Mouse (Mus musculus) T-helper 17 cell (primary cell): ENCODE results near the gene Sh3pxd2b.

Experiments used
- in situ Hi-C, 2 experiments: fragments of 300-600 bp; cut with MboI, MseI; formaldehyde crosslinking; loops; 1 replicate in 1 of 2; 2 replicates in 1 of 2; pipeline ENCODE4 v1.15.1; 2025; ENCODE audit warnings: high pct_unique_total_duplicates in 2 of 2

Sh3pxd2b gene

GRCm38 (mm10) chr11:32340476-32341473 lies 6.8 kb upstream of the Sh3pxd2b start:
- in situ Hi-C loops: no loop called here

DNA sequence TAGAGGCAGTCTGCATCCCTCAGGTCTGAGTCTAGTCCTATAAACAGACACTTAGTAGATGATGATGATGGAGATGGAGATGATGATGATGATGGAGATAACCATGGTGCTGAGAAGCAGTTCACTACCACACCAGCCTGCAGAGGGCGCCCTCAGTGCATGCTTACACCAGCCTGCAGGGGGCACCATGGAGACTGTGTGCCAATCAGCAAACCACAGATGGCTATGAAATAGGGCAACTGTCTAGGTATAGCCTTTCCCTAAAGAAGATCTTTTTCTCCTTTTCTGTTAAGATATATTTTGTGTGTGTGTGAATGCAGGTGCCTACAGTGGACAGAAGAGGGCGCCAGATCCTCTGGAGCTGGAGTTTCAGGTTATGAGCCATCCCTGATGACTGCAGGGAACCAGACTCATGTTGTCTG lies 4.8 kb upstream of the Sh3pxd2b start:
- in situ Hi-C loops: no loop called here

DNA sequence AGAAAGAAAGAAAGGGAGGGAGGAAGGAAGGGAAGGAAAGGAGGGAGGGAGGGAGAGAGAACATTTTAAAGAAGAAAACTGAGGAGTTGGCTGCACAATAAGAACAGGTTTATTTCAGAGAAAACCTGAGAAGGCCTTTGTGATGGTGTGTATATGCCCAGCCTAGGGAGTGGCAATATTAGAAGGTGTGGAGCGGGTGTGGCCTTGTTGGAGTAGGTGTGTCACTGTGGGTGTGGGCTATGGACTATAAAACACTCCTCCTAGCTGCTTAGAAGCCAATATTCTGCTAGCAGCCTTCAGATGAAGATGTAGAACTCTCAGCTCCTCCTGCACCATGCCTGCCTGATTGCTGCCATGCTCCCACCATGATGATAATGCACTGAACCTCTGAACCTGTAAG lies 4.3 kb upstream of the Sh3pxd2b start:
- in situ Hi-C loops: no loop called here

GRCm38 (mm10) chr11:32345504-32346297 lies 1.9 kb upstream of the Sh3pxd2b start:
- in situ Hi-C loops: no loop called here

GRCm38 (mm10) chr11:32347264-32347606 lies 385 bp upstream of the Sh3pxd2b start:
- in situ Hi-C loops: no loop called here

DNA sequence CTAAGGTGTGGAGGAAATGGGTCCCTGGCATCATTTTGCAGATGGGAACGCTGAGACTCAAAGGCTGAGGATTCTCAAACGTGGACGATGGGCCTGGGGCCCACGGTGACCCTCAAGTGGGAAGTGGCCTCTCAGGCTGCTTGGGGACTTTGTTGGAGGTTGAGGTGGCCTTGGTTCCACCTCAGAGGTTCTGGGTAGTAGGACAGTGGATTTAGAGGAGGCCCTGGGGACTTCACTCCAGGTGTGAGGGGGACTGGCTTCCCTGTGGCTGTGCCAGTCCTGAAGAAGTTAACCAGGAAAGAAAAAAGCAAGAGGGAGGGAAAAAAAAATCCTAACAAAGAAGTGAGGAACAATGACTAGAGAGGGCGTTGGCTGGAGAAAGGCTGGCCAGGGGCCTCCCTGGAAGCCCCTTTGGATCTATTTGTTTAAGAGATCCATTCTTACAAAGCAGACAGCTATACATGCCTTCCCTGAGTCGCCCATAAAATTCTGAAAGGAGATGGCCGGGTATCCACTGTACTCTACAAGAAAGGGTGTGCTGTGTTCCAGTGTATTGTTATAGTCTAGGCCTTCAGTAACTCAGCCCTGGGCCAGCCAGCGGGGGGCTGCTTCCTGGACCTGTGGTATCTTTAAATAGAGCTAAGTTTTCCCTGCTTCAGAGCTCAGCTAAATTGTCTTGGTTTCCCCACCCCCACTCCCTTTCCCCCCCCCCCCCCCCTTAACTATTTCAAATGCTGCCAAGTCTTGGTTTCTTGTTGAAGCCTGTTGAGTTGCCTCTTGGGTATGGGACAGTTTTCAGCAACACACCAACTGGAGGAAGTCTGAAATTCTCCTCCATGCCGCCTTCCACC lies 1.0 kb downstream of the Sh3pxd2b start:
- in situ Hi-C loops: no loop called here

DNA sequence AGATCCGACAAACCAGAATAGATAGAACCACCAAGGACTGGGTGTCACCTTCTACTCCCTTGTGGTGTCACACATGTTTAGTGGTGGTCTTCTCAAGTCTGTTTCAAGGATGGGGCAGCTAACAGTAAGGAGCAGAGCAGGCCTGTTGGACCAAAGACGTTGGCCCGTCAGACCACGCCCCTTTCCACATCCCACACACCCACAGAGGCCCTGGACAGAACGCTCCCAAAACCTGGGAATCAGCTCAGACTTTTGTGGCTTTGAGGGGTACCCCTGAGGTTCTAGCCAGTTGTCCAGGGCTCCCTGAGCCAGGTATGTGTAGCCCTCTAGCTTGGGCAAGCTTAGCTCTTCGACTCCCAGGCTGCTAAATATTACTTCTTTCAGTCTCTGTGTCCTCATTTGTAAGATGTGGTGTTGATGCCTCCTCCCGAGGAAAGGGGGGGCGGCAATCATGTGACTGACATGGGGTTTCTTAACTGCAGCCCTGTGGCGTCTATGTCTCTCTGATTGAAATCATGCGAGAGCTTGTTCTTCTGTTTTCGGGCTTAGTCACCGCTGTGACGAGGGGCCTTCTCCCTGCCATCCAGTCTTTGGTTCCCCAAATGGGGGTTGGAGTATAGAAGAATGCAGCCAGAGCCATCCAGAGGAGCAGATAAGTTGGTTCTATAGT lies 1.8 kb downstream of the Sh3pxd2b start:
- in situ Hi-C loops: no loop called here

GRCm38 (mm10) chr11:32352946-32353345 lies 5.3 kb downstream of the Sh3pxd2b start:
- in situ Hi-C loops: no loop called here

- in situ Hi-C loops: no loop called here
These were observed 7.8 kb downstream of the Sh3pxd2b start for GRCm38 (mm10) chr11:32355377-32355776.

DNA sequence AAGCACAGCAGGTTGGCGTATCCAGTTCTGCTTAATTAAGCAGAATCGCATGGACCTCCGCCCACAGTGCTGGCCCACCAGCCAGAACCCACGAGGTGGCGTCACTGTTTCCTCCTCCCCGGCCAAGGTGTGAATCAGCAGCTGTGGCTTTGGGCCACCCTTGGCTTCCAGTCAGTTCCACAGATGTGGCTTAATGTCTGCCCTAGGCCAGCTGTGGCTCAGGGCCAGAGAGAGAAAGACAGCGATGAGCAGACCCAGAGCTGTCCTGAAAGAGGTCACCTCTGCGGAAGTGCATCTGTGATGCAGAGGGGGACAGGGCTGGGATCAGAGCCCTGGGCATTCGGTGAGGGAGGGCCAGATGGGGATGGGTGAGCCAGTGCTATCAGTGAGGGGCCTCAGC lies 10.1 kb downstream of the Sh3pxd2b start:
- in situ Hi-C loops: no loop called here

GRCm38 (mm10) chr11:32358399-32358798 lies 10.8 kb downstream of the Sh3pxd2b start:
- in situ Hi-C loops: no loop called here

- in situ Hi-C loops: no loop called here
These were observed 11.9 kb downstream of the Sh3pxd2b start for GRCm38 (mm10) chr11:32359566-32359965.

- in situ Hi-C loops: no loop called here
These were observed 14.2 kb downstream of the Sh3pxd2b start for GRCm38 (mm10) chr11:32361774-32362173.

DNA sequence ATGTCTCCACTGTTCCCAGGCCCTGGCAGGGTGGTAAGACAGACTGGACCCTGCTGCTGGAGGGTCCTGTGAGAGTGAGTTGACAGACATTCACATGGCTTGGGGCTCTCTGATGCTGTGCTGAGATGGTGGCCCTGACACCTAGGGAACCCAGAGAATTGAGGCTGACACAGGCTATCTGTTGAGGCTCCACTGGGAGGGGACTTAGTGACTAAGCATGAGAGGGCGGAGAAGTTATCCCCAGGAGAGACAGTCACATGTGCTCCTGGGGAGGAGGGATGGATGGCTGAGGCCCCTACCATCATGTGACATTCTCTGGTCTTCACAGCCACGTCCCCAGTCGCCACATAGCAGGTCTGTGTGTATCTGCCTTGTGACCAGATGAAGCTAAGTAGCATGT lies 15.6 kb downstream of the Sh3pxd2b start:
- in situ Hi-C loops: no loop called here

DNA sequence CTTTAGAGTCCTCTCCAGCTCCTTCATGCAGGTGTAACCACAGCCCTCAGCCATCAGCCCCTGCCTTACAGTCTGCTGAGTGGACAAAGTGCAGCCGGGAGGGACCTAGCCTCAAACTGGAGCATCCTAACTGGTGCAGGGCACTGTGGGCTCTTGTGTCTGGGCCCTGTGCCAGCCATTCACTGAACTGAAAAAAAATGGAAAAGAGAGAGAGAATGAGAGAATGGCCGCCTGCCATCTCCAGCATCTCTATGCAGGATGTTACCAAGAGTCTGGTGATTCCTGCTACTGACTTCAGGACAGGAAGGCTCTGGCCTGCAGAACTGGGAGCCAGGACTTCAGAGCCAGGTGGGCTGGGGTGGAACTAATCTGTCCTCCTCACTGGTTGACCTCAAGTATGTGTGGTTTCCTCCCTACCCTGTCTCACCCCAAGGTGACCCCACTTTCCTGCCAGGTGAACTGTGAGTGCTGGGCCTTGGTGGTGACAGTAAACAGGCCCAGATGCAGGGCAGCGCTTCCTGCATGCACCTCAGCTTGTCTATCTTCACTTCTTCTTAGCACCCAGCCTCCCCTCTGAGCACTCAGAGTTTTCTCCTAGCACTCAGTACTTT lies 16.1 kb downstream of the Sh3pxd2b start:
- in situ Hi-C loops: no loop called here

DNA sequence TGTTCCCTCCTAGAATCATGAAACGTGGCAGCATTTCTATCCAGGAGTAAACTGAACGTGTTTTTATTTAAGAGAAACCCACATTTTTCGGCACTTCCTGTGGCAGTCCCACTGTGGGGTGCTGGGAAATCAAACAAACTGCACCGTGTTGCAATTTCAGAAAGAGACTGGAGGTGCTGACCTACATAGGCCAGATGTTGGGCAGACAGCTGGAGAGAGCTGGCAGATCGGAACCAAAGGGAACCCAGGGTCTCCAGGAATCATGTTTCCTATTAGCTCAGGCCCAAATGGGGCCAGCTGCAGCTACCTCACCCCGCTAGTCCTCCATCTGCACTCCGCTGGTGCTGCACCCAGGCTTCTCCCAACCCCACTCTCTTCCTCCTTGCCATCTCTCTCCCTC lies 16.8 kb downstream of the Sh3pxd2b start:
- in situ Hi-C loops: no loop called here

DNA sequence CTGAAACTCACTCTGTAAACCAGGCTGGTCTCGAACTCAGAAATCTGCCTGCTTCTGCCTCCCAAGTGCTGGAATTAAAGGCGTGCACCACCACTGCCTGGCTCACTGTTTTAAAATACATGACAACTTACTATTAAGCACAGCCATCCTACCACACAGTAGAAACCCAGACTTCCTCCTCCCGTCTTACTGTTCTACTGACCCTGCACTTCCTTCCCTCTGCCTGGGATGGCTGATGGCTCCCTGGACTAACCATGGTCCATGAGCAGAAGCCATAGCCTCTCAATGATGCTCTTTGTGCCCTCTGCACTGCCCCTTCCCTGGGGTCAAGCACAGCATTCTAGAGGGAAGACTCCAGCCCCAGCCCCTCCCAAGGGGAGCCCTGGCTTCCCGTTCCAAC lies 17.9 kb downstream of the Sh3pxd2b start:
- in situ Hi-C loops: no loop called here

DNA sequence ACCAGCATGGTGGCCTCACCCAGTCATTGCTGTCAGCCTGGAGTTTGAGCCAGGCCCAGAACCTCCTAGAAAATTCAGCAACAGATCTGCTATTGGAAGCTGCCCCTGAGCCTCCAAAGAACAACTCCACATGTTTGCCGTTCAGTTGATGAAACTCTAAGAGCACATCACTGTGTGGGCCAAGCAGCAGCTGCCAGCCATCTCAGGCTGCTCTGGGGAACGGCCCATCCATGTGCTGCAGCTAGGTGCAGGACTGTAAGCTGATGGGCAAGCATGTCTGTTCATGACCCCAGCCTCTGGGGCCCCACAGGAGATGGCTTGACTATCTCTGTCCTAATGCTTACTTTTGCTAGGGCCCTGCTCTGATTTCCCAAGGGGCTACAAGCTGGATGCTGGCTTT lies 19.4 kb downstream of the Sh3pxd2b start:
- in situ Hi-C loops: no loop called here

DNA sequence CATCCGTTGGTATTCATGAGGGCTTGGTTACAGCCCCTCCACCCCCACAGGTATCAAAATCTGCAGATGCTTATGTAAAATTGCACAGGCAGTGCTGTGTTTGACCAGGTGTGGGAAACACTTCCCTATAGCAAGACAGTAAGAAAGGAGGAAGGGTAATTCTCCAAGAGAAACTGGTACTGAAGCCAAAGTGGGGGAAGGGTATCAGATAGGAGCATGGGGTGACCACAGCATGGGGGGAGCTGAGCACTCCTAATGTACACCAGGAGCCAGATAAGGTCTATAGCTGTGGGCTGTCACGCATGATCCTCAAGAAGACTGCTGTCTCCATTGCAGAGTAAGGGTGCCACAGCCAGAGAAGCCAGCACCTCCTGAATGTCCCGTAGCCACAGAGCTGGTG lies 21.4 kb downstream of the Sh3pxd2b start:
- in situ Hi-C loops: no loop called here

DNA sequence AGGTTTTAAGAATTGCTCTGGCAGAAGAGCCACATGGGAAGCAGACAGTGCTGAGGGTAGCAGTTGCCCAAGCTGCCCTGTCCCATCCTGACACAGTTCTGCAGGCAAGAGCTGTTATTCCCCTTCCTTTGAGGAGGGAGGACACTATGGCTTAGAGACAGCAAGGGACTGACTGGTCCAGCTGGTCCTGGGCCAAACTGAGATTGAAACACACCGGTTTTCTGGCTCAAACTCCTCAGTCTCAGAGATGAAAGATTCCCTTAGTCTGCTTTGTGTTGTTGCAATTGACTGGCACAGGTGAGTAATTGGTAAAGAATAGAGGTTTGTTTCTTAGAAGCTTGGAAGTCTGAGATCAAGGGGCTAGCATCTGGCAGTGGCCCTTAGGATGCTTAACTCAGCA lies 23.3 kb downstream of the Sh3pxd2b start:
- in situ Hi-C loops: no loop called here
